Mouse (Mus musculus): Measurements from ENCODE around the gene Trip13. TPM values are rescaled to one million over a fixed set of nuclear protein-coding genes. Genes with fewer than 3 reads are reported as not detected.

The Trip13 gene
- polyA plus RNA-seq, 1 experiment = 5.4 TPM

DNA sequence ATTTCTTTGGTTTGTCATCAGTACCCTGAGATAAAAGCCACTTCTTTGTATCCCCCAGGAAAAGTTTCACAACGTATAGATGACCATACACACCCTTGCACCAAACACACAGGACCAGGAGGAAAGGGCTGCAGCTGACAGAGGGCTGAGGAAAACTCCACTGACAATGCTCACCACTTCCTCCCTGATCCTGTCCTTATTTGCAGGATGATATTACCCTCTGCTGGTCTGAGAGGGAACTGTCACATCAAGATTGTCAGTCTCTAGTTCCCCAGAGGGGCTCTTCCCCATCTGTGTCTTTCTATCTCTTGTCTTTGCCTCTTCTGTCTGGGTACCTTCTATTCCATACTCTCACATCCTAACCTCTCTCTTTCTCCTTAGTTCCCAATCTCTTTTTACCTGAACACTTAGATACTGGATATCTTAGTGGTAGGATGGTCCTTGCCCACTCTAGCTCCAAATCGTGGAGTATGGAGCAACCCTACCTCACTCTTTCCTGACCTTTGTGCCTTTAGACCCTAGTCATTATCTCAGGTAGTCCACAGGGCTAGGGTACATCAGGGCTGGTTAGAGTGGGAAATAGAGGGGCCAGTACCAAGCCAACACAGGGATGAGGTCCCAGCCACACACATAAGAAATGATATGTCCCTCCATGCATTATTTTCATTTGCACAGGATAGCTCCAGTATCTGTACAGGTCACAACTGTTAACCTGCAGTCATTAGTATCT is 29.7 kb downstream of the Trip13 start:
- no peak for TF ChIP-seq GATA1 (IDR thresholded peaks at IDR 0.05; ENCODE audit: low read length)

DNA sequence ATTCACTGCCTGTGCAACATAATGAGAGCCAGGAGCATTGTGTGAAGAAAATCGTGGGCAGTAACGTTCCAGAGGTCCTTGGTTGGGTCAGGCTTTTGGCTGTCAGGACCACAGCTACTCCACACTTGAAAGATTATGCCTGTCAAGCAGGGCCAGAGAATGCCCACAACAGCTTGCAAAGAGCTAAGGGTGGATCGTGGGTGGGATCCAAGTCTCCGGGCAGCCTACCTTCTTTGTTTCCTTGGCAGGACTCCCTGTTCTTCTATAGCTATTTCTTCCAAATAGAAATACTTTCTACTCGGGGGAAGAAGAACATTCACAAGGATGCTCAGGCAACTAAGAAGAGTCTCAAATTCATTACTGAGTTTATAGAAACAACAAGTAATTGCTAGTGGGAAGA is 30.4 kb downstream of the Trip13 start:
- no peak for TF ChIP-seq GATA1 (IDR thresholded peaks at IDR 0.05; ENCODE audit: low read length)

DNA sequence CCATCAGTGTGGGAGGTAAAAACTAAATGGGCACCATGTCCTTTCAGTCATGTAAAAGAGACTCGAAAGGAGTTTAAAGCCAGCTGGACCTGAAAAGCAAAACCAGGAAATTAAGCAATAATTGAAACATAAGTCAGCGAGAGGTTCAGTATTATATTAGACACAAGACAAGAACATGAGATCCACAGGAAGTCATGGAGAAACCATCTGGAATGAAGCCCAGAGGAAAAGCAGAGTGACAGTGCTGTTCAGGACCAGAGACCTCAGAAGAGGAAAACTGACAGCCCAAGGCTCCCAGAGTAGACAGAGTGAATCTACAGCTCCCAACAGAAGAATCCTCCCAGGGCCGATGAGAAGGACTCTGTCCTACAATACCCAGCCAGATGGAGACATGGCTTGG is 40.0 kb downstream of the Trip13 start:
- no peak for TF ChIP-seq GATA1 (IDR thresholded peaks at IDR 0.05; ENCODE audit: low read length)

DNA sequence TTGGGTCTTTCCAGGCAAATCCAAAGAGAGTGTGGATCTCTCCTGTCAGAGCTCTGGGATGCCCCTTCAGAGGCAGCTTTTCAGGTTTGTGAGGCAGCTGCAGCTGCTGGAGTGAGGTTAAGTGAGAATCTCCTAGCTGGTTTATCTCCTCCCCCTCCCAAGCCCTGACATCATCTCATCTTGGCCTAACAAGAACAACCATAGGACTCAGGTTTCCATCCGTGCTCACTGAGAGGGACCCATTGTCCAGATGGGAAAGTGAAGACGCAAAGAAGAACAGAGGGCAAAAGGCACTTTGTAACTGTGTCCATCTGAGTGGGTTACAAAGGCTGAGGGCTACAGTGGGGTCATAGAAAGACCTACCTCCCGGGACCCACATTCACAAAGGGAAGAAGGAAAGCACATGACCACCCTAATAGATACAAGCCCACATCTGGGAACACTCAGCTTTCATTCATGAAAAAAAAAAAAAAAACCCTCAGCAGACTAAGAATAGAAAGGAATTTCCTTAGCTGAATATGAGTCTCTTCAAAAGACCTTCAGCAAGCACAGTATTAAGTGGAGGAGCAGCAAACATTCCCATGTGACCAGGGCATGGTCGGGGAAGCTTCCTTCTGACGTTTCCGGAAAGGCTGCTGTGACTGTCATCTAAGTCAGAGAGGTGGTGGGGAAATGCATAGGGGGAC is 44.9 kb downstream of the Trip13 start:
- no peak for TF ChIP-seq GATA1 (IDR thresholded peaks at IDR 0.05; ENCODE audit: low read length)

DNA sequence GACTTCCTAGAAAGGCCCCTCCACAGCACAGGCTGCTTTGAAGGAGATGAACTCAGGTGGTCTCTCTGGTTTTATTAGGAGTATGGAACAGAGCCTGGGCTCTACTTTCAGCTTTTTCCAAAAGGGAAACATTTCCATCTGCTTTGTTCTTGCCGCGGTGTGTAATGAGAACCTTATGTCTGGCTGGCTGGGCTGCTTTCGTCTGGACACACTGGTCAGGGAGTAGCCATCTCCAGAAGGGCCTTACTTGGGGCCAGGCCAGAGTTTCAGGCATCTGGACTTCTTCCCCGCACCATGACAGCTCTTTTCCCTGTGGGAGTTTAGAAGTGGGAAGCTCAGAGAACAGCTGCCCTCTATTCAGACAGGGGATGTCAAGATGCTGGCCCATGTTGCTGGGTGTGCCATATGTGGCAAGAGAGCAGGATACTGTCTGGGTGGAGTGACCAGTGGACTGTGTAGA is 50.1 kb downstream of the Trip13 start:
- no peak for TF ChIP-seq GATA1 (IDR thresholded peaks at IDR 0.05; ENCODE audit: low read length)

DNA sequence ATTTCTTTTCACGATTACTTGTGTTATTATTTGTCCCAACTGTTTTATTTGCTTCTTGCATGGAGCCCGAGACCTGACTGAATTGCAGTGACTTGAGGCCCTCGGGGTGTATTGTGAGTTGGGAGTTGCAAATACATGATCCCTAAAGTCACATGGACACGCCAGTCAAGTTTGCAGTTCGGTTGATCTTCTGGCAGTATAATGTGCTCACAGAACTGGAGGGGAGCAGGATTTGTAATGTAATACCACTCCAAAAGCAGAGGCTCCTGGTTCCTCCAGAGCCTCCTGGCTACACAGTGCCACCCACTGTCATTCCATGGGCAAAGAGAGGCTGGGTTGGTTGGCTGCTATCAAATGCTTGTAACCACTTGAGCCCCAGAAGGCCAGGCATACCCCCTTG is 51.0 kb downstream of the Trip13 start:
- TF ChIP-seq GATA1 (IDR thresholded peaks at IDR 0.05; ENCODE audit: low read length) = no peak

DNA sequence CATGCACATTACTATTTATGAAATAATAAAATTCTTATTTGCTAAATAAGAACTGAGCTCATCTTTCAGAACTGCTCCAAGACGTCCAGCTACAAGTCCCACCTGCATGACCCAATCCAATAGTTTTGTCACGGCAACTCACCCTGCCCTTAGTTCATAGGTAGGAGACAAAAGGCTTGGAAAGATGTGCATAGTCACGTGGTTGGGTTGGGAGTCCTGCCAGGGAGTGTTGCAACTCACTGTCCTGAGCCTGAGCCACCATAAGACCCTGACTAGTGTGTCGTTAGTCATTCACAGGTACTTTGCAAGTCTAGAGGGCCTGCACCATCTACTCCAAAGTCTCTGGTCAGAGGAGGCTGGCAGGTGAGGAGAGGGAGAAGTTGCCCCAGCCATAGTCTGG is 51.5 kb downstream of the Trip13 start:
- TF ChIP-seq GATA1 (IDR thresholded peaks at IDR 0.05; ENCODE audit: low read length) = no peak

DNA sequence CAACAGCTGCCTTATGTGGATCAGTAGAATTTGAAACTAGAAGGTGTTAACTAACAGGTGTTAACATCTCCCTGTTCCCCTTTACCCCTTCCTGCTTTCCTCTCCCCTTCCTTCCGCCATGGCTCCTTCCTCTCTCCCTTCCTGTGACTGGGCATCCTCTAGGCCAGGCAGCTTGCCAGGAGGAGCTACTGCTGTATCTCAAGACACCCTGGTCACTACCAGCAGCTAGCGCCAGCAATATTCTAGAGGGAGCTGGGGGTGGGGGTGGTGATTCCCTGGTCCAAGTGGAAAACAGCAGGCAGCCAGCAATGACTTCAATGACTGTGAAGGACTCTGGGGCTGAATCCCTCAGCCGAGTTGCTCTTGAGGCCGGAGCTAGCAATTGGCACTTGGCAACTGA is 51.9 kb downstream of the Trip13 start:
- TF ChIP-seq GATA1 (IDR thresholded peaks at IDR 0.05; ENCODE audit: low read length) = no peak

DNA sequence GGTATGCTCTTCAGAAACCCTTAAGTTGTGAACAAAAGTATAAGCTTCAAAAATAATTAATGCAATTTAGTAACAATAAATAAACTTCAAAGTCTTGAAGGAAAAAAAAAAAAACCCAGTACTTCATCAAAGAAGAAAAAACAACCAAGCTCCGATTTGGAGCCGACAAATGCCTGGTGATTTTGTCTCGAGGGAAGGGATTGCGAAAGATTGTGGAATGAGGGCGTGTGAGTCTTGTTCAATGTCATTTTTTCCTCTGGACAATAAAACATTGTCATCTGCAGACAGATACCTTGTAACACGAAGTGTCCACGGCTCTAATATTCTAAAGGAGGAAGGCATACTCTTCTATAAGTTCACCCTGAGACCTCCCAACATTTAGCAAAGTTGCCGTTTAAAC is 56.2 kb downstream of the Trip13 start:
- TF ChIP-seq GATA1 (IDR thresholded peaks at IDR 0.05; ENCODE audit: low read length) = no peak

DNA sequence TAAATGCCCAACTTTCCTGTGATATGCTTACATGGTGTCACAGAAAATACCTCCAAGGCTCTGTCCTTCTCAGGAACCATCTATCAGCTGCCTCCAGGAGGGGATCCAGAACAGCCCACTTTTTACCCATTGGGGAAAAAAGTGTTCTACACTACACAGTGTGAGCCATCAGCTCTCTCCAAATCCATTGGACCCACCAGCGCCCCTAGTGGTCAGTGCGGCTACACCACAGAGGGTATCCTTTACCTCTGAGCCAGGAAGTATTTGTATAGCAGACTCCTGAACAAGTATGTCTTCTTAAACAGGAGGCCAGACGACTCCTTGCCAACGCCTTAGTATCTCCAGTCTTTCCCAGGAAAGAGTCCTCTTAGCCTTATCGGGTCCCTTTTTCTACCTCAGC is 57.8 kb downstream of the Trip13 start:
- TF ChIP-seq GATA1 (IDR thresholded peaks at IDR 0.05; ENCODE audit: low read length) = no peak

DNA sequence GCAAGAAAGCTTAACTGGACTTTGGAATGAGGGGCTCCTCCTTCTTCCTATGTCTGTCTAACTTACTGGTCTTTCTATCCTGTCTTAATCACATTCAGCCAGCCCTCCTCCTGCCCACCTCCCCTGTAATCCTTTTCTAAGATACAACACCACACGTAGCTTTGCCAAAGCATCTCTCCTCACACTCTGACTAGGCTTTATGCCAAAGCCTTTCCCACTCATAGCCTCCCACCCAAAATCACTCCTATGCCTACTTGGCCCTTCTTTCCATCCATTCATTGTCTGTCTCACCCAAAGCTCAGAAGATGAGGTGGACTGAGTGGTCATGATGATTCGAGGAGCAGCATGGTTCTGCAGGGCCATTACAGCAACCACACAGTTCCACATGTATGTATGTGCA is 65.4 kb downstream of the Trip13 start:
- no peak for TF ChIP-seq GATA1 (IDR thresholded peaks at IDR 0.05; ENCODE audit: low read length)

Other genes with a start within 250 kb of the Trip13 start
- gene Slc6a19, start 232.9 kb downstream of the Trip13 start, polyA plus RNA-seq (2012) = not detected in 2 replicates
- 0.02 and 0.04 TPM in 2 replicates for gene Slc12a7, start 204.7 kb downstream of the Trip13 start, polyA plus RNA-seq (2012)
- not detected in 2 replicates for gene Nkd2, start 90.2 kb downstream of the Trip13 start, polyA plus RNA-seq (2012)
- gene Brd9, start within 50 bp of the Trip13 start, polyA plus RNA-seq (2012) = 14.4 and 20.9 TPM in 2 replicates
- gene Zdhhc11, start 26.1 kb upstream of the Trip13 start, polyA plus RNA-seq (2012) = not detected in 2 replicates
- gene Tppp, start 71.6 kb upstream of the Trip13 start, polyA plus RNA-seq (2012) = not detected in 2 replicates
- 0.77 and 4.1 TPM in 2 replicates for gene Cep72, start 124.5 kb upstream of the Trip13 start, polyA plus RNA-seq (2012)
- not detected in 2 replicates for gene Slc9a3, start 183.7 kb upstream of the Trip13 start, polyA plus RNA-seq (2012)